Mouse (Mus musculus) activated CD4-positive, CD25-positive, alpha-beta regulatory T cell, adult 9 weeks (primary cell): ENCODE results near the gene Gm3373. TPM values are rescaled to one million over a fixed set of nuclear protein-coding genes. Genes with fewer than 3 reads are reported as not detected.

ENCODE experiments used
- polyA plus RNA-seq: library from polyadenylated mRNA; unstranded; fragments of 100-300 nt; shearing (Covaris generic); gene quantifications from one replicate; pipeline ENCODE4 v1.2.1, GENCODE M21; 2017

Gm3373 gene
- polyA plus RNA-seq, result 1.3 TPM

GRCm38 (mm10) chr14:5741477-5741876 is at the start of gene Gm3373:
Gene Gm3373, minus strand, starts transcription at chr14:5741577.

GRCm38 (mm10) chr14:5687357-5687756 is 54.0 kb downstream of the Gm3373 start, which contains the start of gene Gm9603:
Gene Gm9603, minus strand, starts transcription at chr14:5687457.

Other genes with a start within 250 kb of the Gm3373 start
- gene Gm3488, start 239.9 kb downstream of the Gm3373 start, polyA plus RNA-seq, result 6.9 TPM
- not detected for gene Gm3532, start 203.1 kb downstream of the Gm3373 start, polyA plus RNA-seq
- not detected for gene Gm8265, start 108.5 kb downstream of the Gm3373 start, polyA plus RNA-seq
- gene Gm9603, start 54.1 kb downstream of the Gm3373 start, polyA plus RNA-seq, result not detected
- 4.2 TPM for gene Gm3383, start 66.4 kb upstream of the Gm3373 start, polyA plus RNA-seq
- gene Gm3424, start 88.8 kb upstream of the Gm3373 start, polyA plus RNA-seq, result not detected
- 1.8 TPM for gene Gm8237, start 138.8 kb upstream of the Gm3373 start, polyA plus RNA-seq
- 3.6 TPM for gene Gm3248, start 220.2 kb upstream of the Gm3373 start, polyA plus RNA-seq
- not detected for gene Gm3453, start 237.6 kb upstream of the Gm3373 start, polyA plus RNA-seq